Mouse (Mus musculus): ENCODE data around the gene Ankrd39.

GRCm38 (mm10) chr1:36533546-36533945 lies 13.7 kb downstream of the Ankrd39 start:
- TF ChIP-seq CTCF (IDR thresholded peaks at IDR 0.05; ENCODE audit: low read depth, low read length), result no peak
- no peak for TF ChIP-seq POLR2A (IDR thresholded peaks at IDR 0.05; ENCODE audit: insufficient read depth, low read length)
- no peak for TF ChIP-seq EP300 (IDR thresholded peaks at IDR 0.05; ENCODE audit: insufficient read depth, low read depth, low read length)

Data from ES-Bruce4 (cell line).